Mouse (Mus musculus) intestine, postnatal 0 days (tissue): ENCODE data around the gene Herpud2. TPM values are rescaled to one million over a fixed set of nuclear protein-coding genes. Genes with fewer than 3 reads are reported as not detected.

ENCODE experiments used
- ATAC-seq: fragments of 200-750 bp; cut with Nextera tagmentation; 2 replicates; pipeline ENCODE4 v1.8.0; 2017; ENCODE audit warnings: mild to moderate bottlenecking, moderate TSS enrichment, moderate library complexity
- H3K27ac ChIP-seq: fragments of 300-500 bp; sonication (generic); 2 replicates; pipeline ENCODE4 v1.5.1; 2014; ENCODE audit warnings: mild to moderate bottlenecking, low read depth, low read length, moderate library complexity
- H3K27me3 ChIP-seq: fragments of 300-500 bp; sonication (generic); replicated peaks from 2 replicates; pipeline ENCODE4 v1.6.1; 2014; ENCODE audit warnings: low read length, mixed read lengths; ENCODE audit not compliant: control insufficient read depth, insufficient read depth
- H3K36me3 ChIP-seq: fragments of 300-500 bp; sonication (generic); 2 replicates; pipeline ENCODE4 v1.6.1; 2014; ENCODE audit warnings: mild to moderate bottlenecking, moderate library complexity; ENCODE audit not compliant: control insufficient read depth, insufficient read depth
- H3K4me1 ChIP-seq: fragments of 300-500 bp; sonication (generic); replicated peaks from 2 replicates; pipeline ENCODE4 v1.6.1; 2014; ENCODE audit warnings: antibody characterized with exemption, low read length, mixed read lengths; ENCODE audit not compliant: control insufficient read depth, insufficient read depth
- H3K4me2 ChIP-seq: fragments of 300-500 bp; sonication (generic); replicated peaks from 2 replicates; pipeline ENCODE4 v1.6.1; 2014; ENCODE audit warnings: low read depth, mild to moderate bottlenecking, moderate library complexity
- H3K4me3 ChIP-seq: fragments of 300-500 bp; sonication (generic); 2 replicates; pipeline ENCODE4 v1.5.1; 2014; ENCODE audit warnings: low read depth, low read length
- H3K9ac ChIP-seq: fragments of 300-500 bp; sonication (generic); 2 replicates; pipeline ENCODE4 v1.6.1; 2014; ENCODE audit warnings: mild to moderate bottlenecking, low read depth, low read length
- H3K9me3 ChIP-seq: fragments of 300-500 bp; sonication (generic); 2 replicates; pipeline ENCODE4 v1.6.1; 2016; ENCODE audit warnings: mixed run types; ENCODE audit not compliant: control insufficient read depth
- CTCF ChIP-seq: sonication (generic); IDR thresholded peaks from 2 replicates; pipeline ENCODE4 v1.5.1; 2016; ENCODE audit warnings: low read depth, mild to moderate bottlenecking, control low read depth, antibody characterized with exemption, moderate library complexity
- WGBS: fragments of 180-500 bp; shearing (Covaris S2); extraction: QIAGEN DNeasy Blood & Tissue Kit; methylation state at CpG from one replicate; pipeline ENCODE4 v1.1.7; 2014; 5-methylcytosine and 5-hydroxymethylcytosine counted together
- polyA plus RNA-seq: library from polyadenylated mRNA; unstranded; fragments of >200 nt; fragmentation: Nextera tagmentation; extraction: Ambion mirVana; gene quantifications from 2 replicates; pipeline ENCODE4 v1.2.1, GENCODE M21; 2015

The Herpud2 gene
- polyA plus RNA-seq, 1 experiment from 2014 or later = 21.9 TPM

DNA sequence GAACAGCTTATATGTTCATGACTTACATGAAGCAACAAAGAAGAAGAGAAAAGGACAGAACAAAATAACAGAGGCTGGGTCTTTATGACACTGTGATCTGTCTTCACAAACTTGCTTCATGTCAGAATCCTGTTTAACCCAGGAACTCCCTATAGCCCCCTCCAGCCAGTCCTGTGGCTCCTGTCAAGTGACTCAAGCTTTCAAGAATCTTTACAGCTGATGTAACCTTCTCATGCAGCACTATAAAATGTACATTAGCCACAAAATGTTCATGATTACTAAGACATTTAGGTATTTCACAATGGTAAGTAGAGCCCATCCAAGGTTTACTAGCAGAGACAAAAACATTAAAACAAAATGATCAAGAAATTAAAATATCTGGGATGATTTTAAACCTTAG is 1.4 kb upstream of the Herpud2 start:
- TF ChIP-seq CTCF = no peak
- no peak for ATAC-seq
- Histone ChIP-seq H3K4me1 (peaks cover 4% of the 10 kb centered on the region), H3K9me3 (no peaks in the 10 kb centered on the region), H3K9ac (no peak overlapping the region), H3K27ac (no peak overlapping the region), H3K36me3 (no peaks in the 10 kb centered on the region), H3K27me3 (no peaks in the 10 kb centered on the region), H3K4me2 (no peak overlapping the region), H3K4me3 (no peak overlapping the region)

DNA sequence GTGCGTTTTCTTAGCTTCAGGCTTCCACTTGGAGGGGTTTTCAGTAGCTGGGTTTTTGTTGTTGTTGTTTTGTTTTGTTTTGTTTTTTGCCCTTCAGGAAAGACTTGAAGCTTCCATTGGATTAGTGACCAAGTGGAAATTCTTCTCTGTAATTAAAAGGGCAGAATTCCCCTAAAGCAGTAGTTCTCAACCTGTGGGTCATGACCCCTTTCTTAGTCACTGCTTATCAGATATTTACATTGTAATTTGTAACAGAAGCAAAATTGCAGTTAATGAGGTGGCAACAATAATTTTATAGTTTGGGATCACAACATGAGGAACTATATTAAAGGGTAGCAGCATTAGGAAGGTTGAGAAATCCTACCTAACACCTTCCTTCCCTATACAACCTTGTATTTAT is 837 bp upstream of the Herpud2 start:
- peak overlapping the region; percentile 72 for H3K4me2 ChIP-seq
- H3K9me3 ChIP-seq = no peaks in the 10 kb centered on the region
- peak overlapping the region; percentile 100 for H3K27ac ChIP-seq
- H3K27me3 ChIP-seq = no peaks in the 10 kb centered on the region
- H3K4me3 ChIP-seq = peak overlapping the region; percentile 71
- 19% methylated on average over 1 of the region's 1 CpGs for WGBS
- no peak for ATAC-seq
- H3K9ac ChIP-seq = peak overlapping the region; percentile 92
- no peaks in the 10 kb centered on the region for H3K36me3 ChIP-seq
- peaks cover 5% of the 10 kb centered on the region for H3K4me1 ChIP-seq
- no peak for TF ChIP-seq CTCF

DNA sequence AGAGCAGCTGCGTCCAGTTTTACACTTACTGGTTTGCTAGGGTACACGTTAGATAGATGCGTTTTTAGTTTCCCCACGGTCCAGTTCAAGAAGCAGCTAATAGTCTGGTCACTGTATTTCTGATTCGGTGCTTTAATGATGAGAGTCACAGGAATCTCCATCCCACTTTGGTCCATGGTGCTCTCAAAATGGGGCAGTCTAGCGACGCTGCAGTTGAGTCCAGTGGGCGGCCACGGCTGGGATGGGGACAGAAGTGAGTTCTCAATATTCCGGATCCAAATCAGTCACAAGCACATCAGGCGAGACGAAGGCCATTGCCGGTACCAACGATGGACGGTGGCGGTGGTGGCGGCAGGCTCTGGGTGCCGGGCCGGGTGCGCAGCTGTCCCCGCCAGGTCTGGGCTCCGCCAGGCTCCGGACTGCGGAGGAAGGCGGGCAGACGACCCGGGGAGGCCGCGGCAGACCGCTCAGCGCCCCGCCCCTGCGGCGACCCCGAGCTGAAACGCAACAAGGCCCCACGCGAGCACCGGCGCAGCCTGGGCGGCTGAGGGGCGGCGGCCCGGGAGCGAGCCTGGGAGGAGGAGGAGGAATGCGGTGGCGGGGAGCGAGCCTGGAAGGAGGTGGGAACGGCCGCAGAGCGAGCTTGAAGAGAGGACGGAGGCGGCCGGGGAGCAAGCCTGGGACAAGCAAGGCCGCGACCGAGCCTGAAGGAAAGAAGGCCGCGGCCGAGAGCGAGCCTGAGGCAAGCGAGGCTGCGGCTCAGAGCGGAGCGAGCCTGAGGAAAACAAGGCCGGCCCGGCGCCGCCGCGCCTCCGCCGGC is 619 bp downstream of the Herpud2 start:
- ATAC-seq = peak; percentile 72
- Histone ChIP-seq H3K9ac (peak overlapping the region; percentile 92), H3K9me3 (no peaks in the 10 kb centered on the region), H3K27ac (peak overlapping the region; percentile 100), H3K4me3 (peak overlapping the region; percentile 71), H3K4me1 (peaks cover 7% of the 10 kb centered on the region), H3K27me3 (no peaks in the 10 kb centered on the region), H3K36me3 (no peaks in the 10 kb centered on the region), H3K4me2 (peak overlapping the region; percentile 72)
- TF ChIP-seq CTCF = no peak
- under 1% methylated on average over 65 of the region's 73 CpGs for WGBS

DNA sequence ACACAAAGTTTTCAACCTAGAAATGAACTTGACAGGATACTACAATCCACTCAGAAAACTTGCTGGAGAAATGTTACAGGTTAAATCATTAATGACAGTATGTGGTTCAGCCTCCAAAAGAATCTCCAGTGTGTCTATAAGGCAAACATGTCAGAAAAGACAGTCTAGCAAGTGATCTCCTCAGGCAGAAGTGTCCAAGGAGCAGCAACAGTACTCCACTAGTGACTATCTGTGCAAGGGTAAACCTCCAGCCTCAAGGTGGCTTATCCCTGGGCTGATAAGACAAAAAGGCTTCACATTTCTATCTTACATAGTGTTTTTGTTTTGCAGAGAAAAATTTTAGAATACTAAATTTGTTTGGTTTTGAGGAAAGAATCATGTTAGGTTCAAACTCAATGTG is 2.9 kb downstream of the Herpud2 start:
- H3K9ac ChIP-seq = no peak overlapping the region
- H3K36me3 ChIP-seq = no peaks in the 10 kb centered on the region
- H3K27ac ChIP-seq = no peak overlapping the region
- H3K4me1 ChIP-seq = peaks cover 7% of the 10 kb centered on the region
- H3K4me3 ChIP-seq = no peak overlapping the region
- H3K27me3 ChIP-seq = no peaks in the 10 kb centered on the region
- TF ChIP-seq CTCF = no peak
- peak overlapping the region; percentile 48 for H3K4me2 ChIP-seq
- no peaks in the 10 kb centered on the region for H3K9me3 ChIP-seq
- ATAC-seq = no peak

DNA sequence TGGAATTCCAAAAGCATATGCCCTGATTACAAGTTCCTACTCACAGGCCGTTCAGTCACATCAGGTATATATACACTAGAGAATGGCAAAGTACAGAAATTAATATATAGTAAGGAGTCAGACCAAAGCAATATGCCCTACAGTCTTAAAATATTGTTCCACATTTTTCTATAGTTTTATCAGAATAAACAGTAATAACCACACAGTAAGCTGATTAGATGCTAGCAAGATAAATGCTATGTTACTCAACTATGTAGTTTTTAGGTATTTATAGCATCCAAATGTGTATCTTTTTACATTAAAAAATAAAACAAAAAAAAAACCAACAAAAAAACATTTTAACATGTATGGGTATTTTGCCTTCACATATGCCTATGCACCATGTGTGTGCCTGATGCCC is 5.7 kb downstream of the Herpud2 start:
- WGBS = 91% methylated on average over 1 of the region's 1 CpGs
- Histone ChIP-seq H3K27me3 (no peaks in the 10 kb centered on the region), H3K36me3 (no peaks in the 10 kb centered on the region), H3K4me3 (no peak overlapping the region), H3K9me3 (no peaks in the 10 kb centered on the region), H3K27ac (no peak overlapping the region), H3K9ac (no peak overlapping the region), H3K4me1 (peaks cover 3% of the 10 kb centered on the region; the same call in 1 of the 2 replicates), H3K4me2 (no peak overlapping the region)
- no peak for TF ChIP-seq CTCF
- ATAC-seq = no peak

DNA sequence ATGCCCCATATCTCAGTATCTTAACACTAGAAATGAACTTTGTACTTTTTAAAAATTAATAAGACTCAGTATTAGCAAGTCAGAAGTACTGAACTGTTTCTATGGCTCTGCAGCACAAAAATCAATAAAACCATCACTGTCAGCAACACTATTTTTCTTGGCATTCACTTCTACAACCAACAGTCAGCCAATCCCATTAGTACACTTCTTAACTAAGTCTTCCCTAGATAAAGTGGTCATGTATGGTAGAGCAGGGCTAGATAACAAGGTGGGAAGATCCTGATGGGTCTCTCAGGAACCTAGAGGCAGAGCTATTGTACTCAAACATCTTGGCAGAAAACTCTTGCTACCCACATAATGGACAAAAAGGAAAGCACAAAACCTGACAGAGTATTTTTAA is 7.7 kb downstream of the Herpud2 start:
- Histone ChIP-seq H3K27me3 (no peaks in the 10 kb centered on the region), H3K9me3 (no peaks in the 10 kb centered on the region), H3K9ac (no peak overlapping the region), H3K4me1 (peaks cover 3% of the 10 kb centered on the region; the same call in 1 of the 2 replicates), H3K27ac (no peak overlapping the region), H3K4me3 (no peak overlapping the region), H3K36me3 (no peaks in the 10 kb centered on the region), H3K4me2 (no peak overlapping the region)
- TF ChIP-seq CTCF = no peak
- no peak for ATAC-seq
